Mouse (Mus musculus): ENCODE data around the gene Aplf. TPM values are rescaled to one million over a fixed set of nuclear protein-coding genes. Genes with fewer than 3 reads are reported as not detected.
A peak's percentile ranks its signal among the peaks of the same experiment; 100 is the strongest.

Gene Aplf
- polyA plus RNA-seq, 1 experiment from 2014 or later, result 14.6 TPM

- Histone ChIP-seq H3K27ac (peak overlapping the region; percentile 82), H3K4me2 (no peak overlapping the region)
- peak; percentile 41; the same call in 1 of the 2 replicates for ATAC-seq (ENCODE audit: borderline replicate concordance, extremely low read depth, low FRiP score, low TSS enrichment)
Measured at GRCm38 (mm10) chr6:87583183-87583611, 88.8 kb downstream of the Aplf start.

GRCm38 (mm10) chr6:87582456-87582855 is 89.5 kb downstream of the Aplf start:
- Histone ChIP-seq H3K36me3 (no peaks in the 10 kb centered on the region), H3K4me1 (0 out of 2 replicates have a peak, but pooled peaks cover 8% of the 10 kb centered on the region), H3K9me3 (no peaks in the 10 kb centered on the region), H3K27ac (peak overlapping the region; percentile 82), H3K4me2 (0 out of 2 replicates have a peak overlapping the region, but pooled peaks have one; percentile 3), H3K27me3 (no peaks in the 10 kb centered on the region), H3K4me3 (no peak overlapping the region), H3K9ac (no peak overlapping the region)
- ATAC-seq (ENCODE audit: borderline replicate concordance, extremely low read depth, low FRiP score, low TSS enrichment), result peak; percentile 68
- WGBS, result 33% methylated on average over 6 of the region's 6 CpGs

More at GRCm38 (mm10) chr6:87583183-87583611, 88.8 kb downstream of the Aplf start:
- Histone ChIP-seq H3K4me3 (no peak overlapping the region), H3K9me3 (no peaks in the 10 kb centered on the region), H3K36me3 (no peaks in the 10 kb centered on the region), H3K27me3 (no peaks in the 10 kb centered on the region), H3K4me1 (0 out of 2 replicates have a peak, but pooled peaks cover 8% of the 10 kb centered on the region), H3K9ac (no peak overlapping the region)
- WGBS, result 96% methylated on average over 1 of the region's 1 CpGs

GRCm38 (mm10) chr6:87581581-87581980 is 90.4 kb downstream of the Aplf start:
- Histone ChIP-seq H3K9me3 (no peaks in the 10 kb centered on the region), H3K36me3 (no peaks in the 10 kb centered on the region), H3K4me2 (no peak overlapping the region), H3K9ac (no peak overlapping the region), H3K4me3 (no peak overlapping the region), H3K27me3 (no peaks in the 10 kb centered on the region), H3K4me1 (peaks cover 13% of the 10 kb centered on the region), H3K27ac (peak overlapping the region; percentile 82)
- no peak for ATAC-seq (ENCODE audit: borderline replicate concordance, extremely low read depth, low FRiP score, low TSS enrichment)
- 88% methylated on average over 18 of the region's 18 CpGs for WGBS

GRCm38 (mm10) chr6:87581071-87581470 is 90.9 kb downstream of the Aplf start:
- 82% methylated on average over 15 of the region's 15 CpGs for WGBS
- H3K27ac ChIP-seq, result no peak overlapping the region
- no peak overlapping the region for H3K4me3 ChIP-seq
- no peaks in the 10 kb centered on the region for H3K36me3 ChIP-seq
- no peak for ATAC-seq (ENCODE audit: borderline replicate concordance, extremely low read depth, low FRiP score, low TSS enrichment)
- no peak overlapping the region for H3K4me2 ChIP-seq
- no peak overlapping the region for H3K9ac ChIP-seq
- H3K9me3 ChIP-seq, result no peaks in the 10 kb centered on the region
- H3K27me3 ChIP-seq, result no peaks in the 10 kb centered on the region
- H3K4me1 ChIP-seq, result peaks cover 16% of the 10 kb centered on the region

Other genes starting within 250 kb of the Aplf start
- 0.05 TPM in 2 replicates for gene Bmp10, start 243.2 kb downstream of the Aplf start, polyA plus RNA-seq (2015; fragmentation: Nextera tagmentation; extraction: Ambion mirVana)
- gene Arhgap25, start 138.9 kb downstream of the Aplf start, polyA plus RNA-seq (2015; fragmentation: Nextera tagmentation; extraction: Ambion mirVana), result 8.3 and 8.7 TPM in 2 replicates
- 2.5 and 2.6 TPM in 2 replicates for gene Prokr1, start 81.5 kb downstream of the Aplf start, polyA plus RNA-seq (2015; fragmentation: Nextera tagmentation; extraction: Ambion mirVana)
- gene Efcc1, start 58.7 kb upstream of the Aplf start, polyA plus RNA-seq (2015; fragmentation: Nextera tagmentation; extraction: Ambion mirVana), result 5.4 and 6.0 TPM in 2 replicates
- 3.9 and 4.7 TPM in 2 replicates for gene Gp9, start 105.9 kb upstream of the Aplf start, polyA plus RNA-seq (2015; fragmentation: Nextera tagmentation; extraction: Ambion mirVana)
- gene Rab43, start 140.0 kb upstream of the Aplf start, polyA plus RNA-seq (2015; fragmentation: Nextera tagmentation; extraction: Ambion mirVana), result 12.6 and 12.9 TPM in 2 replicates
- gene Gm45140, start 163.6 kb upstream of the Aplf start, polyA plus RNA-seq (2015; fragmentation: Nextera tagmentation; extraction: Ambion mirVana), result 2.1 and 2.6 TPM in 2 replicates
- gene Isy1, start 166.6 kb upstream of the Aplf start, polyA plus RNA-seq (2015; fragmentation: Nextera tagmentation; extraction: Ambion mirVana), result 45.9 and 49.7 TPM in 2 replicates
- 1,108 and 1,113 TPM in 2 replicates for gene Cnbp, start 178.9 kb upstream of the Aplf start, polyA plus RNA-seq (2015; fragmentation: Nextera tagmentation; extraction: Ambion mirVana)
- gene Copg1, start 215.6 kb upstream of the Aplf start, polyA plus RNA-seq (2015; fragmentation: Nextera tagmentation; extraction: Ambion mirVana), result 171 and 172 TPM in 2 replicates
- 55.2 and 57.7 TPM in 2 replicates for gene Hmces, start 241.7 kb upstream of the Aplf start, polyA plus RNA-seq (2015; fragmentation: Nextera tagmentation; extraction: Ambion mirVana)

Measured in lung, embryonic 15.5 days (tissue).